Mouse (Mus musculus) heart, embryonic 14.5 days (tissue): Measurements from ENCODE around the gene Ebna1bp2. TPM values are rescaled to one million over a fixed set of nuclear protein-coding genes. Genes with fewer than 3 reads are reported as not detected.

Experiments used
- ATAC-seq: fragments of 200-750 bp; cut with Nextera tagmentation; 2 replicates; pipeline ENCODE4 v1.8.0; 2017; ENCODE audit warnings: low read depth, moderate TSS enrichment; ENCODE audit not compliant: insufficient number of reproducible peaks, insufficient read depth, low FRiP score
- H3K27ac ChIP-seq, 2 experiments: fragments of 200-500 bp in 1 of 2; fragments of 300-500 bp in 1 of 2; sonication (generic) in 1 of 2; replicated peaks in 1 of 2; 2 replicates each; pipeline ENCODE4 v1.5.1; 2012 to 2014; ENCODE audit warnings: low read depth in 2 of 2, low read length in 2 of 2, control low read depth in 1 of 2, mild to moderate bottlenecking in 1 of 2, mixed read lengths in 1 of 2; ENCODE audit not compliant: control insufficient read depth in 1 of 2, insufficient read depth in 1 of 2
- H3K27me3 ChIP-seq: fragments of 300-500 bp; sonication (generic); 2 replicates; pipeline ENCODE4 v1.6.1; 2014; ENCODE audit warnings: mild to moderate bottlenecking, low read length, control low read depth; ENCODE audit not compliant: control insufficient read depth, insufficient read depth
- H3K36me3 ChIP-seq: fragments of 300-500 bp; sonication (generic); 2 replicates; pipeline ENCODE4 v1.6.1; 2014; ENCODE audit warnings: mild to moderate bottlenecking, control low read depth, low read length, mixed read lengths; ENCODE audit not compliant: control insufficient read depth, insufficient read depth
- H3K4me1 ChIP-seq, 2 experiments: fragments of 200-500 bp in 1 of 2; fragments of 300-500 bp in 1 of 2; sonication (generic) in 1 of 2; 2 replicates each; pipeline ENCODE4 v1.6.1; 2012 to 2014; ENCODE audit warnings: low read length in 2 of 2, control low read depth in 1 of 2, mixed read lengths in 1 of 2; ENCODE audit not compliant: control insufficient read depth in 2 of 2, insufficient read depth in 2 of 2
- H3K4me2 ChIP-seq: fragments of 300-500 bp; sonication (generic); 2 replicates; pipeline ENCODE4 v1.6.1; 2014; ENCODE audit warnings: mild to moderate bottlenecking, low read length
- H3K4me3 ChIP-seq, 2 experiments: fragments of 200-500 bp in 1 of 2; fragments of 300-500 bp in 1 of 2; sonication (generic) in 1 of 2; 2 replicates each; pipeline ENCODE4 v1.5.1; 2012 to 2014; ENCODE audit warnings: low read length in 2 of 2, mild to moderate bottlenecking in 2 of 2, control low read depth in 1 of 2, low read depth in 1 of 2, moderate library complexity in 1 of 2; ENCODE audit not compliant: control insufficient read depth in 1 of 2, insufficient read depth in 1 of 2
- H3K9ac ChIP-seq: fragments of 300-500 bp; sonication (generic); 2 replicates; pipeline ENCODE4 v1.6.1; 2014; ENCODE audit warnings: mild to moderate bottlenecking, low read length
- H3K9me3 ChIP-seq: fragments of 300-500 bp; sonication (generic); 2 replicates; pipeline ENCODE4 v1.6.1; 2016; ENCODE audit warnings: low read length, control low read depth; ENCODE audit not compliant: control insufficient read depth
- WGBS: fragments of 180-500 bp; shearing (Covaris S2); extraction: QIAGEN DNeasy Blood & Tissue Kit; methylation state at CpG from one replicate; pipeline ENCODE4 v1.1.7; 2014; 5-methylcytosine and 5-hydroxymethylcytosine counted together
- polyA plus RNA-seq: library from polyadenylated mRNA; unstranded; fragments of >200 nt; fragmentation: Nextera tagmentation; extraction: Ambion mirVana; gene quantifications from 2 replicates; pipeline ENCODE4 v1.2.1, GENCODE M21; 2014

Gene Ebna1bp2
- polyA plus RNA-seq, result 80.5 and 86.0 TPM in 2 replicates

- peak within 1 kb of the TSS; percentile 54 to 71 for H3K4me3 ChIP-seq
- H3K27me3 ChIP-seq, result no peaks in the 10 kb centered on the region
- H3K4me1 ChIP-seq, result peaks cover 3 to 10% of the 10 kb centered on the region in 2 experiments; a peak in 3 of 4 replicates
- H3K27ac ChIP-seq, result 0 out of 4 replicates have a peak within 1 kb of the TSS, but pooled peaks of 1 of the 2 experiments have one; percentile 20
- H3K4me2 ChIP-seq, result peak within 1 kb of the TSS; percentile 97
- peak within 1 kb of the TSS; percentile 80 for H3K9ac ChIP-seq
- ATAC-seq, result peak; percentile 80; the same call in 1 of the 2 replicates
- 0 out of 2 replicates have a peak, but pooled peaks cover 4% of the 10 kb centered on the region for H3K9me3 ChIP-seq
- peaks cover 28% of the 10 kb centered on the region for H3K36me3 ChIP-seq
- WGBS, result 2% methylated on average over 35 of the region's 41 CpGs
Measured at GRCm38 (mm10) chr4:118620279-118620966, at the start of gene Ebna1bp2, which contains the start of gene Cfap57. Gene Ebna1bp2 (plus strand): TSS chr4:118620799. Gene Cfap57 (minus strand): TSS chr4:118620777.

- Histone ChIP-seq H3K27ac (no peak overlapping the region), H3K9me3 (no peaks in the 10 kb centered on the region), H3K4me3 (no peak overlapping the region), H3K27me3 (peaks cover 7% of the 10 kb centered on the region), H3K4me2 (no peak overlapping the region), H3K4me1 (no peaks in the 10 kb centered on the region), H3K36me3 (no peaks in the 10 kb centered on the region), H3K9ac (no peak overlapping the region)
- WGBS, result 79% methylated on average over 15 of the region's 15 CpGs
- no peak for ATAC-seq
Measured at GRCm38 (mm10) chr4:118571441-118571840, 49.2 kb upstream of the Ebna1bp2 start.

GRCm38 (mm10) chr4:118576097-118576496 lies 44.5 kb upstream of the Ebna1bp2 start:
- WGBS, result 8% methylated on average over 6 of the region's 6 CpGs
- no peak for ATAC-seq
- no peak overlapping the region for H3K4me2 ChIP-seq
- no peak overlapping the region for H3K4me3 ChIP-seq
- no peaks in the 10 kb centered on the region for H3K36me3 ChIP-seq
- no peak overlapping the region for H3K9ac ChIP-seq
- H3K9me3 ChIP-seq, result no peaks in the 10 kb centered on the region
- H3K27ac ChIP-seq, result no peak overlapping the region
- no peaks in the 10 kb centered on the region for H3K4me1 ChIP-seq
- peaks cover 14% of the 10 kb centered on the region for H3K27me3 ChIP-seq

- Histone ChIP-seq H3K27me3 (peaks cover 9% of the 10 kb centered on the region), H3K9ac (no peak overlapping the region), H3K36me3 (no peaks in the 10 kb centered on the region), H3K4me1 (no peaks in the 10 kb centered on the region), H3K4me2 (no peak overlapping the region), H3K4me3 (no peak overlapping the region), H3K9me3 (no peaks in the 10 kb centered on the region), H3K27ac (no peak overlapping the region)
- no peak for ATAC-seq
- 45% methylated on average over 13 of the region's 13 CpGs for WGBS
Measured at GRCm38 (mm10) chr4:118579313-118579712, 41.3 kb upstream of the Ebna1bp2 start.

- WGBS, result 43% methylated on average over 11 of the region's 11 CpGs
- no peak overlapping the region for H3K4me3 ChIP-seq
- ATAC-seq, result no peak
- H3K27me3 ChIP-seq, result peaks cover 6% of the 10 kb centered on the region; the same call in 1 of the 2 replicates
- H3K27ac ChIP-seq, result no peak overlapping the region
- H3K9ac ChIP-seq, result no peak overlapping the region
- H3K9me3 ChIP-seq, result no peaks in the 10 kb centered on the region
- no peaks in the 10 kb centered on the region for H3K36me3 ChIP-seq
- no peak overlapping the region for H3K4me2 ChIP-seq
- no peaks in the 10 kb centered on the region for H3K4me1 ChIP-seq
Measured at GRCm38 (mm10) chr4:118581508-118581907, 39.1 kb upstream of the Ebna1bp2 start.

GRCm38 (mm10) chr4:118582629-118583028 lies 38.0 kb upstream of the Ebna1bp2 start:
- H3K9ac ChIP-seq, result no peak overlapping the region
- H3K4me1 ChIP-seq, result peaks cover 0 to 2% of the 10 kb centered on the region in 2 experiments; a peak in 1 of 4 replicates
- no peaks in the 10 kb centered on the region for H3K9me3 ChIP-seq
- no peak for ATAC-seq
- 92% methylated on average over 8 of the region's 8 CpGs for WGBS
- H3K36me3 ChIP-seq, result no peaks in the 10 kb centered on the region
- H3K27ac ChIP-seq, result no peak overlapping the region
- no peak overlapping the region for H3K4me2 ChIP-seq
- no peak overlapping the region for H3K4me3 ChIP-seq
- H3K27me3 ChIP-seq, result no peaks in the 10 kb centered on the region

- H3K4me3 ChIP-seq, result no peak overlapping the region
- no peaks in the 10 kb centered on the region; the same call in 1 of the 2 replicates for H3K27me3 ChIP-seq
- no peaks in the 10 kb centered on the region for H3K36me3 ChIP-seq
- 60% methylated on average over 12 of the region's 12 CpGs for WGBS
- H3K4me1 ChIP-seq, result peaks cover 0 to 2% of the 10 kb centered on the region in 2 experiments; a peak in 1 of 4 replicates
- no peak overlapping the region for H3K27ac ChIP-seq
- no peak overlapping the region for H3K9ac ChIP-seq
- no peaks in the 10 kb centered on the region for H3K9me3 ChIP-seq
- no peak for ATAC-seq
- no peak overlapping the region for H3K4me2 ChIP-seq
Measured at GRCm38 (mm10) chr4:118589053-118589732, 31.4 kb upstream of the Ebna1bp2 start.
